Mouse (Mus musculus) CH12.LX (cell line): ENCODE measurements around the gene Cacna1h.

Source experiments
- CTCF ChIP-seq, 2 experiments: IDR thresholded peaks in 1 of 2; conservative IDR thresholded peaks in 1 of 2; 2 replicates each; pipeline ENCODE4 v1.5.1; 2011 to 2012; ENCODE audit warnings: low read depth in 2 of 2, low read length in 2 of 2, improper control_type of control experiment in 1 of 2, inconsistent platforms in 1 of 2, mild to moderate bottlenecking in 1 of 2, moderate library complexity in 1 of 2
- MAZ ChIP-seq: IDR thresholded peaks from 2 replicates; pipeline ENCODE4 v1.6.1; 2012; ENCODE audit warnings: low read depth, mild to moderate bottlenecking, inconsistent platforms, low read length, improper control_type of control experiment, moderate library complexity
- NELFE ChIP-seq: IDR thresholded peaks from 2 replicates; pipeline ENCODE4 v1.6.1; 2011; ENCODE audit warnings: low read depth, low read length, improper control_type of control experiment
- POLR2A ChIP-seq: IDR thresholded peaks from 2 replicates; pipeline ENCODE4 v1.6.1; 2011; ENCODE audit warnings: low read depth, mild to moderate bottlenecking, improper control_type of control experiment, low read length
- USF1 ChIP-seq: IDR thresholded peaks from 2 replicates; pipeline ENCODE4 v1.6.1; 2014; ENCODE audit warnings: low read depth, mild to moderate bottlenecking, inconsistent platforms, low read length, improper control_type of control experiment
- USF2 ChIP-seq: conservative IDR thresholded peaks from 2 replicates; pipeline ENCODE4 v1.6.1; 2011; ENCODE audit warnings: low read depth, low read length, improper control_type of control experiment
- ZC3H11A ChIP-seq: IDR thresholded peaks from 2 replicates; pipeline ENCODE4 v1.6.1; 2012; ENCODE audit warnings: low read depth, mild to moderate bottlenecking, inconsistent platforms, low read length, improper control_type of control experiment

DNA sequence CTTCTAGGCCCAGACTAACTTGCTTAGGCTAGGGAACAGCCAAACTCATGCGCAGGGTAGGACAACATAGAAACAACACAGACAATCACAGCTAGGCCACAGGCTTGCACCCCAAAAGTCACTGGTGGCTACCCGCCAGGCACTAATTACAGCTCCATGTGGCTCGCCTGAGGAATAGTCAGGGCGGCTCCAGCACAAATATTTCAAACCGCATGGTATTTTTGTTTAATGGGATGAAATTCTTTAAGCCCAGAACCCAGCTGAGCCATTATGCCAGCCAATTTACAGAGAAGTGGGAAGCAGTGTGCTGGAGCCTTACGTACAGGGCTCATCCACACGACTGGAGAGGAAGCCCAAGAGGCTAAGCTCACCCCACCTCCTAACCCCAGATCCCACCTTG lies 24.0 kb downstream of the Cacna1h start:
- no peak for TF ChIP-seq USF1
- no peak for TF ChIP-seq MAZ
- TF ChIP-seq POLR2A = no peak
- TF ChIP-seq NELFE = no peak
- TF ChIP-seq ZC3H11A = no peak
- TF ChIP-seq USF2 = no peak
- no peak for TF ChIP-seq CTCF (conservative IDR thresholded peaks at IDR 0.05 in 1 of 2, IDR thresholded peaks at IDR 0.05 in 1 of 2; ENCODE audit: low read depth in 2 of 2, low read length in 2 of 2)
